Mouse (Mus musculus) erythroblast, embryonic 14.5 days (primary cell): ENCODE results near the gene Slc35g3. TPM values are rescaled to one million over a fixed set of nuclear protein-coding genes. Genes with fewer than 3 reads are reported as not detected.

Experiments
- H3K27me3 ChIP-seq: 2 replicates; pipeline ENCODE4 v1.6.1; 2012; ENCODE audit warnings: inconsistent platforms; ENCODE audit not compliant: control insufficient read depth
- H3K36me3 ChIP-seq: 2 replicates; pipeline ENCODE4 v1.6.1; 2012; ENCODE audit warnings: mild to moderate bottlenecking, inconsistent platforms; ENCODE audit not compliant: control insufficient read depth
- H3K4me1 ChIP-seq: 2 replicates; pipeline ENCODE4 v1.6.1; 2012; ENCODE audit warnings: inconsistent platforms; ENCODE audit not compliant: control insufficient read depth
- H3K4me3 ChIP-seq: replicated peaks from 2 replicates; pipeline ENCODE3; 2012; ENCODE audit warnings: moderate library complexity, mild to moderate bottlenecking, inconsistent platforms
- H3K9me3 ChIP-seq: 2 replicates; pipeline ENCODE4 v1.6.1; 2012; ENCODE audit warnings: low read length, inconsistent platforms, mixed read lengths; ENCODE audit not compliant: control insufficient read depth
- GATA1 ChIP-seq: IDR thresholded peaks from 2 replicates; pipeline ENCODE4 v1.6.1; 2012; ENCODE audit warnings: low read length, inconsistent platforms, mixed read lengths
- TAL1 ChIP-seq: IDR thresholded peaks from 3 replicates; pipeline ENCODE4 v1.6.1; 2012; ENCODE audit warnings: low read length, inconsistent platforms, mixed read lengths
- polyA plus RNA-seq: library from polyadenylated mRNA; stranded (reverse); fragments of >175 nt; gene quantifications from 2 replicates; pipeline ENCODE4 v1.2.3, GENCODE M21; 2012

Gene Slc35g3
- polyA plus RNA-seq, 1 experiment = not detected

DNA sequence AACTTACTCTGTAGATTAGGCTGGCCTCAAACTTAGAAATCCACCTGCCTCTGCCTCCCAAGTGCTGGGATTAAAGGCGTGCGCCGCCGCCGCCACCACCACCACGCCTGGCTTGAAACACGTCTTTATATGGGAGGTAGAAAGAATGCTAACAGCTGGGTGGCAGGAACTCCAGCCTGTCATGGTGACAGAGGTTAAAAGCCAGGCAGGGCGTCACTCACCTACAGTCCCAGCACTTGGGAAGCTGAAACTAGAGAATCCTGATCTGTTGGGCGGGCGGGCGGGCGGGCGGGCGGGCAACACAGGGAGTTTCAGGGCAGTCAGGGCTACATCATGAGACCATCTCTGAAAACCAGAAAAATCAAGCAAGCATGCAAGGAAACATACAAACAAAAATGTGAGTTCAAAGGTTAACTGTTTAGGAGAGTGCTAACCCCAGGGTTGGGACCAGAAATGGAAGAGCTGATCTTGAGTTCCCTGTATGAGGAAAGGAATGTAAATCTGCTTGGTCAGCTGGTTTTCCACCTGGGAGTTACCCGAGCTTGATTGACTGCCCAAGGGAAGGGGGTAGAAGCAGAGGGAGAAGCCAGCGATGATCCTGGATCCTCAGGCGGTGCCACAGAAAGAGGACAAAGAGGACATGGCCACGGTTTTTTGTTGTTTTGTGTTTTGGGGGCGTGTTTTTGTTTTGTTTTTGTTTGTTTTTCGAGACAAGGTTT, 48.7 kb downstream of the Slc35g3 start:
- Histone ChIP-seq H3K9me3 (peaks cover 3% of the 10 kb centered on the region), H3K36me3 (no peaks in the 10 kb centered on the region), H3K4me3 (no peak overlapping the region), H3K4me1 (peaks cover 54% of the 10 kb centered on the region), H3K27me3 (no peaks in the 10 kb centered on the region)
- no peak for TF ChIP-seq GATA1
- no peak for TF ChIP-seq TAL1

- Histone ChIP-seq H3K27me3 (no peaks in the 10 kb centered on the region), H3K4me3 (no peak overlapping the region), H3K36me3 (no peaks in the 10 kb centered on the region), H3K9me3 (peaks cover 3% of the 10 kb centered on the region), H3K4me1 (peaks cover 45% of the 10 kb centered on the region)
- no peak for TF ChIP-seq TAL1
- TF ChIP-seq GATA1 = no peak
These were observed 50.7 kb downstream of the Slc35g3 start for GRCm38 (mm10) chr11:69711082-69711481.

DNA sequence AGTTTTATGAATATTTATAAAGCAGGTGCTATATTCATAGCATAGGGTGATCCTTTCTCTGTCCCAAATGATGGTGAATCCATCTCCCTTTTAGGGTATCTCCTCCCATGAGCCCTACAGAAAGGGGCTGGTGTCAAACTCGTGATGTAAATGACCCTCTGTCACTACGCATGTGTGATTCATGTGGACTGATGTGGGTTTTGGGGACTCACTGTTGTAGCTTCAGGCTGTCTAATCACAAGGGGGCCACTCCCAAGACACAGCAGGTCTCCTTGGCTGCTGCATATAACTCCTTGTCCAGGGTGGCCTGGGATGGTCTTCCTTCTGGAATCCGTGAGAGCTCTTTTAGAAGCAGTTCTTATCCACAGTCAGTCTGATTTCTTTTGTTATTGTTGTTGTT, 51.3 kb downstream of the Slc35g3 start:
- Histone ChIP-seq H3K36me3 (no peaks in the 10 kb centered on the region), H3K9me3 (peaks cover 2% of the 10 kb centered on the region), H3K27me3 (no peaks in the 10 kb centered on the region), H3K4me3 (no peak overlapping the region), H3K4me1 (peaks cover 40% of the 10 kb centered on the region)
- TF ChIP-seq GATA1 (no peak), TAL1 (no peak)

Other genes starting within 250 kb of the Slc35g3 start
- 0.04 TPM in 1 of 2 replicates, not detected in the other for gene Dnah2, start 212.9 kb downstream of the Slc35g3 start, polyA plus RNA-seq
- gene Efnb3, start 201.8 kb downstream of the Slc35g3 start, polyA plus RNA-seq = 0.15 and 0.20 TPM in 2 replicates
- 3.8 and 7.2 TPM in 2 replicates for gene Wrap53, start 181.7 kb downstream of the Slc35g3 start, polyA plus RNA-seq
- gene Trp53, start 181.6 kb downstream of the Slc35g3 start, polyA plus RNA-seq = 4.1 and 4.3 TPM in 2 replicates
- 8.1 and 9.1 TPM in 2 replicates for gene Atp1b2, start 156.0 kb downstream of the Slc35g3 start, polyA plus RNA-seq
- 0.02 TPM in 1 of 2 replicates, not detected in the other for gene Shbg, start 144.1 kb downstream of the Slc35g3 start, polyA plus RNA-seq
- not detected in 2 replicates for gene Sat2, start 139.9 kb downstream of the Slc35g3 start, polyA plus RNA-seq
- 9.7 and 10.3 TPM in 2 replicates for gene Fxr2, start 129.0 kb downstream of the Slc35g3 start, polyA plus RNA-seq
- not detected in 2 replicates for gene Sox15, start 106.7 kb downstream of the Slc35g3 start, polyA plus RNA-seq
- gene Mpdu1, start 99.3 kb downstream of the Slc35g3 start, polyA plus RNA-seq = 3.9 and 4.3 TPM in 2 replicates
- 0.60 and 0.78 TPM in 2 replicates for gene Cd68, start 95.8 kb downstream of the Slc35g3 start, polyA plus RNA-seq
- 27.9 and 30.9 TPM in 2 replicates for gene Eif4a1, start 89.5 kb downstream of the Slc35g3 start, polyA plus RNA-seq
- 5.4 and 5.6 TPM in 2 replicates for gene Senp3, start 79.9 kb downstream of the Slc35g3 start, polyA plus RNA-seq
- gene Tnfsf13, start 76.2 kb downstream of the Slc35g3 start, polyA plus RNA-seq = not detected in 2 replicates
- gene Tnfsf12, start 66.1 kb downstream of the Slc35g3 start, polyA plus RNA-seq = 0.02 TPM in 1 of 2 replicates, not detected in the other
- gene Tnfsfm13, start 65.9 kb downstream of the Slc35g3 start, polyA plus RNA-seq = not detected in 2 replicates
- gene Polr2a, start 3.3 kb downstream of the Slc35g3 start, polyA plus RNA-seq = 14.2 and 14.3 TPM in 2 replicates
- gene Zbtb4, start 3.9 kb upstream of the Slc35g3 start, polyA plus RNA-seq = 0.07 and 0.33 TPM in 2 replicates
- gene Chrnb1, start 34.0 kb upstream of the Slc35g3 start, polyA plus RNA-seq = not detected in 2 replicates
- 0.01 TPM in 1 of 2 replicates, not detected in the other for gene Fgf11, start 39.9 kb upstream of the Slc35g3 start, polyA plus RNA-seq
- 0.05 TPM in 1 of 2 replicates, not detected in the other for gene Tmem102, start 43.7 kb upstream of the Slc35g3 start, polyA plus RNA-seq
- not detected in 2 replicates for gene Gm39566, start 53.3 kb upstream of the Slc35g3 start, polyA plus RNA-seq
- gene Spem2, start 56.5 kb upstream of the Slc35g3 start, polyA plus RNA-seq = not detected in 2 replicates
- gene Spem1, start 60.2 kb upstream of the Slc35g3 start, polyA plus RNA-seq = not detected in 2 replicates
- gene Nlgn2, start 75.8 kb upstream of the Slc35g3 start, polyA plus RNA-seq = 0.13 and 0.16 TPM in 2 replicates
- gene Tmem256, start 76.5 kb upstream of the Slc35g3 start, polyA plus RNA-seq = 204 and 212 TPM in 2 replicates
- 3.6 and 4.4 TPM in 2 replicates for gene Plscr3, start 84.4 kb upstream of the Slc35g3 start, polyA plus RNA-seq
- 0.94 and 1.1 TPM in 2 replicates for gene Tnk1, start 96.8 kb upstream of the Slc35g3 start, polyA plus RNA-seq
- not detected in 2 replicates for gene Tmem95, start 116.0 kb upstream of the Slc35g3 start, polyA plus RNA-seq
- 0.02 and 0.08 TPM in 2 replicates for gene Kctd11, start 119.4 kb upstream of the Slc35g3 start, polyA plus RNA-seq
- gene Acap1, start 133.6 kb upstream of the Slc35g3 start, polyA plus RNA-seq = 0.23 and 0.37 TPM in 2 replicates
- 0.14 and 0.18 TPM in 2 replicates for gene 2810408A11Rik, start 139.0 kb upstream of the Slc35g3 start, polyA plus RNA-seq
- gene Neurl4, start 139.1 kb upstream of the Slc35g3 start, polyA plus RNA-seq = 5.0 and 5.1 TPM in 2 replicates
- gene Gps2, start 151.9 kb upstream of the Slc35g3 start, polyA plus RNA-seq = 90.4 and 109 TPM in 2 replicates
- 295 and 310 TPM in 2 replicates for gene Eif5a, start 160.0 kb upstream of the Slc35g3 start, polyA plus RNA-seq
- 0.29 and 0.38 TPM in 2 replicates for gene Ybx2, start 173.8 kb upstream of the Slc35g3 start, polyA plus RNA-seq
- 6.0 and 7.7 TPM in 2 replicates for gene Slc2a4, start 186.2 kb upstream of the Slc35g3 start, polyA plus RNA-seq
- not detected in 2 replicates for gene Cldn7, start 202.8 kb upstream of the Slc35g3 start, polyA plus RNA-seq
- gene Ctdnep1, start 219.2 kb upstream of the Slc35g3 start, polyA plus RNA-seq = 23.2 and 28.5 TPM in 2 replicates
- 1.5 and 1.9 TPM in 2 replicates for gene Elp5, start 220.5 kb upstream of the Slc35g3 start, polyA plus RNA-seq
- gene Gabarap, start 229.2 kb upstream of the Slc35g3 start, polyA plus RNA-seq = 50.2 and 55.8 TPM in 2 replicates
- 4.5 and 5.5 TPM in 2 replicates for gene Phf23, start 233.8 kb upstream of the Slc35g3 start, polyA plus RNA-seq
- gene Dvl2, start 238.6 kb upstream of the Slc35g3 start, polyA plus RNA-seq = 0.48 and 0.76 TPM in 2 replicates